Mouse (Mus musculus) kidney, postnatal 14 days (tissue): ENCODE data around the gene Gm42791.

Experiments used
- DNase-seq: peaks from one replicate; pipeline ENCODE4 v3.0.0; 2022; ENCODE audit warnings: mixed read lengths

The Gm42791 gene

DNA sequence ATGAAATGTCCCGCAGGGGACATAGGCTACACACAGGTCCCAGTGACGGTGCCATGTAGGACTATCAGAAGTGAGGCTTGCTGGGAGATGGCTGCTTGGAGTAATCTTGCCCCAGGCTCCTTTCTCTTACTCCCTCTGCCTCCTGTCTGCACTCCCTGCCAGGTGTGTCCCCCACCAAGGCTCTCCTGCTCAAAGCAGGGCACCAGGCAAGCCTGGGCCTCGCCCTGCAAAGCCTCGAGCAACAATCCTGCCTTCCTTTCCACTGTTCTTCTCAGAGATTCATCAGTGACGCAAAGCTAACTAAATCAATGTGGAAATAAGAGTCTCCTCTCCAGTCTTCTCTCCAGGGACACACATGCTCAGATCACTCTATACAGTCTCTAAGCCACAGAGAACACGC lies 78.2 kb downstream of the Gm42791 start:
- no peak for DNase-seq

DNA sequence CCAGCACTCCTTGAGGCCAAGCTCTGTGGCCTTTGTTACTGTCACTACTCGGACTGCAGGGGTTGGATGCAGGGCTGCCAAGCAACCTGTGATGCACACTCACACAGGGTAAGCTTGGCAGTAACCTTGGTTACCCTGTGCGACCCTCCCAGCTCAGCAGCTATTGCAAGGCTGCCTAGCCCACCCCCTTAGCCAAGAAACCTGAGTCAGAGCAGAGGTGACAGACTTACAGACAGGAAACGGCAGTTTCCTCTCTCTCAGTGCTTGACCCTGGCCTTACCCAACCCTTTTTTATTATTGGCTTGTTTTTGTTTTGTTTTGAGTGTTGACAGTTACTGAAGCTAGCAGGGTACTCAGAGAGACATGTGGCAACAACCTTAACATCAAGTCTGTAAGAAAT lies 82.7 kb downstream of the Gm42791 start:
- DNase-seq, result no peak

DNA sequence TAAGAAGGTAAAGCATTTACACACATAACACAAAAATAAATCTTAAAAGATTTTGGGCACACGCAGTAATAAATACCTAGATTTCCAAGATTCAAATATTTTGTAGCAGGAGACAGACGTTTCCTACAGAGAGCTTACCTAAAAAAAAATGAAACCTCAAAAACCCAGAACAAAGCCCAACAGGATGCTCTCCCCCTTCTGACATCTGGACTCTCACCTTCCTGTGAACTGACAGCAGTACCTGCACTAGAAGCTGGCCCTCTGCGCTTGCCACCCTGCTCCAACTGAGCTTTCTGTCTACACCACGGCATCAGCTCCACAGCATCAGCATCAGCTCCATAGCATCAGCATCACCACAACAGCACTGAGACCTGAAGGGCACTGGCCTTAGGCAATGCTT lies 84.9 kb downstream of the Gm42791 start:
- no peak for DNase-seq

DNA sequence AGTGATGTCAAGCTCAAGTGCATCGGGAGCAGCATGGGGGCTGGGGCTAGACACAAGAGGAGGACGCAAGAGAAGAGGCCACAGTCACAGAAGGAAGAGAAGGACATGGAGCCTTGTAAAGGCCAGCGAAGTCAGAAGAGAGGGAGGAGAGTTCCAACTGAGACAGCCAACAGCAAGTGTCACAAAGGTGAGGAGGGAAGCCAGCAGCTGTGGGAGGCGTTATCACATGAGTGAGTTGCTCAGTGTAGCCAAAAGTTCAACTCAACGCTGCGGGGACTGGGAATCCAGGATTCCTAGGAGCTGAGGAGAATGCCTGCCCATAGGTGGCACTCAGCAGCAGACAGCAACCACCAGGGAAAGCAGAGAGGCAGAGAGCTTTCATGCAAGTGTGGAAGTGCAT lies 85.5 kb downstream of the Gm42791 start:
- DNase-seq, result peak; percentile 58

DNA sequence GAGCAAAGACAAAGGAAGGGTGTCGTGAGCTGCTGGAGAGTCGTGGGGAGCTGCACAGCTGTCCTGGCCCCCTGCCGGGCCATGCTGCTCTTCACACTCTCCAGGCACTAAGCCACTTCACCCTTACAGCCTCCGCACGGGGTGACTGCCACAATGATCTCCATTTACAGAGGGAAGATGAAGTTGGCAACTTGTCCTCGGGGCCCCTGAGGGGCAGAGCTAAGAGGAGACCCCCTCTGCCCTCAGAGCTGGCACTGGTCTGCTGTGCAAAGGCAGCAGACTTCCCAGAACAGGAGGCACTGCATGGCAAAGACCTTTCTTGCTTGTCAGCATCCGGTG lies 85.9 kb downstream of the Gm42791 start:
- no peak for DNase-seq

DNA sequence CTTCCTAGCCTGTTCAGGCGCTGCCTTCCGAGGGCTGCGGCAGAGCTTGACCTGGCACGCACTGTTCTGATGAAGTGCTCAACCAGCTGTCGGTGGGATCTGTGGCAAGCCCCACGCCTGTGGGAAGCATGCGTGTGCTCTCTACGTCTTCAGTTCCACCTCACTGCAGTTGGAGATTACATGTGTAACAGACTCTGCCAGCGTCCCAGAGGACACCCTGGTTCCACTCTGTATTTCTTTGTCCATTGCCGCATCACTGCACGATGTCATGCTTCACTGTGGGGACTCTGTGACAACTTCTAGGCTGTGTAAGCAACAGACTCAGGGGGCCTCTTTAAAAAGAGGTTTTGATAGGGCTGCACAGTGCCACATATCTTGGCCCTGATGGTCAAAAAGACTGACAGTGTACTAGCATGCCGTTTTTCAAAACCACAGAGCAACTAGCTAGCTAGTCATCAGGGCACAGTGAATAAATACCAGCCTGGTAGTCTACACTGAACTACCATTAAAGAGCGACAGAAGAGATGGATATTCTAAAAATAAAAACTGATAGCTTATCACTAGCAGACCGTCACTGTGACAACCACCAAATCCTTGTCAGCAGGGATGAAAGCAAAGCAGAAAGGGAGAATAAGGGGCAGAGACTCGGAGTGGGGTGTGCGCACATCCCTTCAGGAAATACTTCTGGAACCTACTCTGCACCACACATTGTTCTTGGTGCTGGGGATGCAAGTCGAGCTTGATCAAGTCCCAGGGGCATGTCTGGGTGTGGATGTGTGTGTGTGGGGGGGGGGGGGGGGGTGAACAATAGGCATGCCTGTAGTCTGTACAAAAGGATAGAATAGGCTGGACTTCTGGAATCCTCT lies 86.5 kb downstream of the Gm42791 start:
- DNase-seq, result no peak

DNA sequence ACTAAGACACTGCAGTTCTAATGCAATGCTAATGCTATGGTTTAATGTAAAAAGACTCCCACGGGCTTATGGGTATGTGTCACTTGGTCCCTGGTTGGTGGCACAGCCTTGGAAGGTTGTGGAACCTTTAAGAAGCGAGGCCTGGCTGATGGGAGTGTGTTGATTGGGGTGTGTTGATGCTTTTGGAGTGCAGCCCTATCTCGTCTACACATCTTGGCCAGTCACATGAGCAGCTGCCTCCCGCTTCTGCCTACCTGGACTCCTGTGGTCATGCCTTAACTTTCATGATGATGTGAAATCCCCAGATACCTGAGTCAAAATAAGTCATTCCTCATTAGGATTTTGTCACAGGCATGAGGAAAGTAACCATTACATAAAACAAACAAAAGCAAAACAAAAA lies 88.6 kb downstream of the Gm42791 start:
- no peak for DNase-seq

DNA sequence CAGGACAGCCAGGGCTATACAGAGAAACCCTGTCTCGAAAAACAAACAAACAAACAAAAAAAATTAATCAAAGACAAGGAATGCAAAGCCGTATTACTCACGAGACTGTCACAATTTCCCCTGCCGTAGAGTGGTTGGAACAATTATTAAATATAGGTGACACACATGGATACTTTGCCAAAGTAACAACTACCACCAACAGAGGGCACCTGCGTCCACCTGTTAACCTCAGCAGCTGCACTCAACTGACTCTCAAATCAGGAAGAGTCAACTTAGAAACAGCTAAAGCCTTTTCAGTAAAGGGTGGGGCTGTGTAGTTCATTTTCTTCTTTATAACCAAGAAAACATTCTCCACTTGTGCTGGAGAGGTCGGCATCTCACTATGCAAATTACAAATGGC lies 90.1 kb downstream of the Gm42791 start:
- DNase-seq, result peak; percentile 72

DNA sequence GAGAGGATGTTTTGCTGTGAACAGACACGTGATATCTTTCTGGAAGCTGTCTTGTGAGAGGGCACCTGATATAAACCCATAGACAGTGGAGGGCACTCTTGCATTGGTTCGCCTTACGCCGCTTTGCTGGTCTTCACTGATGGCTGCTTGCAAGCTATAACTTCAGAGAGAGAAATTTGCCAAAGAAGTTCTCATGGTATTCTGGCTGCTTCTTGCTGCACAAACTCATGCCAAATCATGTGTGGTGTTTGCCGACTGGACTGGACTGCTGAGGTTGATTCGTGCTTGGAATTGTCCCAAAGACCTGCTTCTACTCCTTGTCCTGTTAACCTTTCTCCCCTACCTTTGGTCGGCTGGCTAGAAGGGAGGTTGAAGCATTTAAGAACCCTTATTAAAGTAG lies 95.6 kb downstream of the Gm42791 start:
- peak; percentile 54 for DNase-seq

DNA sequence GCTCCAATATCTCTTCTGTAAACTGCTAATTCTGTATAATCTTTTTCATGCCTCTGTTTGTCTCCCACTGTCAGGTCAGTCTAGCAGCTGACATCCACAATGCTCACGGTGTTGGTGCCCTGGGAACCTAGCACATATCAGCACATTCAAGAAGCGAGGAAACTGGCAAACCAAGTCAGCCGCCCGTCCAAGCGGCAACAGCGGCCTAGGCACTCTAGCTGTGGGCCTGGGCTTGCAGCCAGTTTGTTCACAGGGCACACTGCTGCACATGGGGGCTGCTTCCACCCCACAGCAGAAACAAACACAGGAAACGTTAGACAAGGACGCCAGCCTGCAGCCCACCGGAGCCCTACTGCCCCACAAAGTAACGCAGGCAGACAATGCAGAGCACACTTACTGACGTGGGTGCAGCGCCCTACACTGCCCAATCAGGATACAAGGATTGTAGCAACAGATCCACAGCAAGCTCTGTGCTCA lies 97.0 kb downstream of the Gm42791 start:
- DNase-seq, result peak; percentile 52

DNA sequence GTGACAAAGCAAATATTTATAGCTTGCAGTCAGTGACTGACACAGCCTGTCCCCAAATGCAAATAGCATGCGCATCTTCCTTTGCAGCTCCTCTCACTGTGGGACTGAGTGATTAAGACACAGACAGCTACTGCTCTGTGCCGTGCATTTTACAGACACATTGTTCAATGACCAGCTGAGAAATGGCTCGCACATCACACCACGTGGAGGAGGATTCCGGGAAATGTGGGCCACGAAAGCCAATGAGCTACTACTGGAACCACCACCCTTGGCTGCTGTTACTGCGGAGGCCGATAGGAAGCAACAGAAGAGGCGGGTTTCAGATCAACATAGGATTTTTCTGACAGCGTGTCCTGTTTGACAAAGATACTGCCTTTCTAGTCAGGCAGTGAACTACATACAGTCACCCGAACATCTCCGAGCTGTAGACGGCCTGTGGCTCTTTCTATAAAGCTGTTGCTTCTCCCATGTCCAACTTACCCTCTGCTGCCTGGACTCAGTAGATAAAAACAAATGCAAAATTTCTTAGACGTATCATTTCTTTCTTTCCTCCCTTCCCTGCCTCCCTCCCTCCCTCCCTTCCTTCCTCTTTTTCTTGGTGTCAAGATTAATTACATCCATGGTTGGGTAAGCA lies 97.8 kb downstream of the Gm42791 start:
- DNase-seq, result no peak

DNA sequence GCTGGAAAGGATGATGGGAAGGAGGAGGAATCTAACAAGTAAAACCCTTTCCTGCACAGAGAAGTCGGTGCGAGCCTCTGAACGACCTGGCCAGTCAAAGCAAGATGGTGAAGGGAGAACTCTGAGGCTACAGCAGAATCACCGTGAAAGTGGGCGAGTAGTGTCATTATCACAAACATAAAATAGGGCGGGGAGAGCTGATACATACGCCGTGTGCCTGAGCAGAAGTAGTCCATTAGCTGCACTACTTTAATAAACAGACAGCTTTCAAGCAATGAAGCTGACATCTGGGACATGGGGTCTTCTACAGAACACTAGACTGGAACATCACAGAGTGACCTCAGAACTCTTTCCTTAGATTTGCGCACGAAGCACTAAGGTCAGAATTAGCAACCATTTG lies 98.4 kb downstream of the Gm42791 start:
- no peak for DNase-seq

DNA sequence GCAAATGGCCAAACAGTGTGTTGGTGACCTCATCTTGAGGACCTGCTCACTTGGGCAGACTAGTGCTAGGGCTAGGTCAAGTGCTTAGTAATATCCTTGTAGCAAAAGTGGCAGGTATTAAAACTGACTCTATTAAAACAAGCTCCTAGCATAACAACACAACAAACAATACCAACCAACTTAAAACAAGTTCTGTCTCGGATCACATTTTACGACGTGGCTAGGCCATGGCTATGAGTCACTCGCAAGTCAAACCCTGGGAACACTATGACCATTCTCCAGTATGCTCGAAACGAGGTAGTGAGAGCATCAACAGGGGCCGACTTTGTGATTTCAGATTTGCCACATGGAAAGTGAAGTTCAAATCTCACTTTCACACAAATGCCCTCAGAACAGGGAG lies 99.1 kb downstream of the Gm42791 start:
- DNase-seq, result no peak

DNA sequence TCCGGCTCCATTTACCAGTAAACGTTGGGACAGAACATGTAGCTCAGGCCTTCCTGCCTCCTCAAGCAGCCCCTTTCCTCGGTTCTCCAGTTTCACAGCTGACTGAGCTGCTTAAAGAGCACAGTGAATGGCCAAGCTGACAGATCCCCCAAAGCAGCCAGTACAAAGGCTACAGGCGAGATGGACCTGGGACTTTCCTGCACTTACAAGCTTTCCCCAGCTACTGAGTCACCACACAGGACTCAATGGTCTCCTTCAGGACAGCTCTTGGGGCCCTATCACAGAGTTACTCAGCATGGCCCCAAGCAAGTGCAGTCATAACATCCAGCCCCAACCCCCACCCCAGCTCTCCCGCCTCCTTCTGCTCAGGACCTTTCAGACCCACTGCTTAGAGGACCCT lies 99.9 kb downstream of the Gm42791 start:
- DNase-seq, result peak; percentile 47

DNA sequence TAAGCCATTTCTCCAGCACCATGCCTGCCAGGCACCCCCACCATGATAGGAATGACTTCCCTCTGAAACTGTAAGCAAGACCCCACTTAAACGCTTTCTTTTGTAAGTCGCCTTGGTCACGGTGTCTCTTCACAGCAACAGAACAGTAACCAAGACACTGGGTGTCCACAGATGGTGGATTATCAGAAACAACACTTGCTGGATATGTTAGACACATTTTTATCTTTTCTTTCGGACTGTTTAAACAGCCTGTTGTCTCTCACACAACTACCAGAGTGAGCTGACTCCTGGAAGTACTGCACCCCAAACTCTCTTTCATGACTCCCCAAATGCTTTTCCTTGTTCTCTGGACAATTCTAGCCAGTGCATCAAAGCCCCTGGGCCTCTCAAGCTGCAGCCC lies 104.7 kb downstream of the Gm42791 start:
- DNase-seq, result no peak

DNA sequence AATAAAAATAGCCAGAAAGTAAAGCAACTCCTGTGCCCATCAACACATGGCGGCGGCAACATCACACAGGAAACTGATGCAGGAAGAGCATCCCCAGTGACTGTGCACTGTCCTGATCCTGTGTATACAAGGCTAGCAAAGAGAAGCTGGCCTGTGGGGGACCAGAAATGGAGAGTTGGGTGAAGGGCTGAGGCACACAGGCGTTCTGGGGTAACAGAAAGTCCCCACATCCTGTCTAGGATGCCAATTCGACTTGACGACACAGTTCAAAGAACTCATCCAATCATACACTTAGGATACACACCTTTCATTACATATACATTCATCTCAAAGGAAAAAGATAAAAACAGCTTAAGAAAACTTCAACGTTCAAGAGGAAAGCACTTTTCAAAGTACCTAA lies 106.9 kb downstream of the Gm42791 start:
- DNase-seq, result no peak

DNA sequence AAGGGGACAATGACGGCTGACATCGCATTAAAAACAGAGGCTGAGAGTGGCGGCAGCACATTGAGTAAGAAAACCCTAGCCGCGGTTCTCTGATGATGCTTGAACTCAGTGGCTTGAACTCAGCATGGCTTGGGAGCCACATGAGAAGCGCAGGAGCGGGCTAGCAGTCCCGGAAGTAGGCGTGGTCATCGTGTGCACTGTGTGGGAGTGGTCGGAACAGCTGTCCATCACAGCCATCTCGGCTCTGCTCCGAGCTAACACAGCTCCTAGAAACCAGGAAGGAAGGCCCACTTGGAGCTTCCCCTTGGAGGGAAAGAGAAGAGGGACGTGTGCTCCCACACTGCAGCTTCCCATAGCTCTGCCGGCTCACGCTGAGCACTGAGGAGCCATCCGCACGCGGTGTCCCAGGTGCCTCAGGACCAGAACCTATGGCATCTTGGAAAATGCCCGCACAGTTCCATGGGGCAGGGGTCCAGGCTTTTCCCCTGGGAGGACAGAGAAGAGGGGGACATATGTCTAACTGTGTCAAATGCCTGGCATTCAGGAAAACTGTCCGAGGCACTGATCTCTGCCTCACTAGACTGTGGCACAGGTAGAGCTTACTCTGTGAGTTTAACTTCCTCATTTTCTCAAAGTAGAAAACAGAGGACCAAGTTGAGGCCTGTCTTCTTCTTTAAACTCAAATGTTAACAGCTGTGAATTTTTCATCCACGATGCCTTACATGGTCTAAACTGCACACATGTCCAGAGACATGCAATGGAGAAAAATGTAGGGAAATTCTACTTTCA lies 108.9 kb downstream of the Gm42791 start:
- DNase-seq, result peak; percentile 38

DNA sequence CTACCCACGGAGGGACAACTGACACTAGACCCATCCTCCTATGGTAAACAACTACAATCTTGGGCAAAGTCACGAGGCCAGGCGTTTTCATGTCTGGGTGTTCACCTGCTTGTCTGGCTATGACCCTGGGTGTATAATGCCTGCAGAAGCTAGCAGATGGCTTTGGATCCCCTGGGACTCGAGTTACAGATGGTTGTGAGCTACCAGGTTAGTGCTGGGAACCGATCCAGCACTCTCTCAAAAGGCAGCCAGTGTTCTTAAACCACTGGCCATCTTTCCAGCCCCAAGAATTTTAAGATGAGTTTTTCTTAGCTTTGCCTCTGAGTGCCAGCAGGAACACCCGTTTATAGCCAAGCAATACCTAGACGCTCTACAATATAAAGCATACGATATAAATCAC lies 111.3 kb downstream of the Gm42791 start:
- no peak for DNase-seq

DNA sequence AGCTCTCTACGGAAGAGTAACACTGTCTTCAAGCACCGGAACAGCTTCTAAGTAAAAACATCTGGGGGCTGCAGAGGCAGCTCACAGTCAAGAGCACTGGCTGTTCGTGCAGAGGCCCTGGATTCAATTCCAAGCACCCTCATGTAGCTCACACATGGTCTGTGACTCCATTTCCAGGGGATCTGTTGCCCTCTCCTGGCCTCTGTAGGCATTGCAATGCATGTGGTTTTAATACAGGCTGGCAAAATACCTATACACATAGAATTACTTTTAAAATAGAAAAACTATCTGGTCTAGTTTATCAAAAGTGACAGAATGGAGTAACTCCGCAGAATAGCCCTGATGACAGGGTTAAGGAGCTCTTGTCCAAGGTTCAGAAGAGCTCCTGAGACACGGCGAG lies 115.7 kb downstream of the Gm42791 start:
- no peak for DNase-seq

DNA sequence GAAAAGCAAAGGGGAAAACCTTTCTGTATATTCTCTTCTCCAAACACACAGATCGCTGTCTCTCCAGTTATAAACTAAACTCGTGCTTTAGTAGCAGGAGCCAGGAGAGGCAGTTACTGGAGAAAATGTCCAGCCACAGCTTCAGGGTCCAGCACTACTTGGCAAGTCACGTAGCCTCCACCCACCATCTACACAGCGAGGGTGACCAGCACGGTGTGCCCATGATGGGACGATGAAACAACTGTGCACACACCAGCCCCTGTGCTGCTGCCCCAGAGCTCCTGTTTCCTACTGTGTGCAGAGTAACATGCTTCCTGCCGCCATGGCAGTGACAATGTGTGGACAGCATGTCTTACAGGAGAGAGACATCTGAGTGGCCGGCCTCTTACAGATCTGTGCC lies 121.8 kb downstream of the Gm42791 start:
- no peak for DNase-seq

DNA sequence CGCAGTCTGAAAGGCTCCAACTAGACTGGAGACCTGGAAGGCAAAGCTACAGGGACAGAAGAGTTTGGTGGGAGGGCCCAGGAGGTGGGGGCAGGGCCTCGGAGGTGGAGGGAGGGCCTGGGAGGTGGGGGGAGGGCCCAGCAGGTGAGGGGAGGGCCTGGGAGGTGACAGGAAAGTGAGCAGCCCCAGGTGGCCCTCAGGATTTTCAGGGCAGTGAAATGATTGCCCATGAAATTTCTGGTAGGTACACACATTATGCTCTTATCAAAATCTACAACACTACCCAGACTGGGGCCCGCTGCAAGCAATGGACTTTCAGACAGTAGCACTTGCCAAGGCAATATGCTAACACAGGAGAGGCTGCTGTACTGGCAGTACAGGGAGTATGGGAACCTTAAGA lies 125.4 kb downstream of the Gm42791 start:
- DNase-seq, result no peak

DNA sequence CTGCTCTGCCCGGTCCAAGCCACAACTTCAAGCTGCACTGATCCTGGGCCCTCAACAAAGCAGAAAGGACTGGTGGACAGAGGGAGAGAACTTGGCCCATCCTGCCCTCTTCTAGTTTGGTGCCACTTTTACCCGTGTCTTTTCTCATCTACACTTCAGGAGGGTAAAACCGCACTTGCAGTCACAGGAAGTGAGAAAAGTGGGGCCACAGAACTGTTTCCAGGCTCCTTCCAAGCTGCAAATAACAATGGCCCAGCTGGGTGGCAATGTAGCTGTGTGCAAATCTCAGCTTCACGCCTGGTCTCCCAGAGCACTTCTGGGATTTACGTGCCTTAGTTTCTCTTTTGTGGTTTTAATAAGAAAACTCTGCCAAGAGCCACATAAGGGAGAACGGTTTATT lies 127.2 kb downstream of the Gm42791 start:
- DNase-seq, result no peak

DNA sequence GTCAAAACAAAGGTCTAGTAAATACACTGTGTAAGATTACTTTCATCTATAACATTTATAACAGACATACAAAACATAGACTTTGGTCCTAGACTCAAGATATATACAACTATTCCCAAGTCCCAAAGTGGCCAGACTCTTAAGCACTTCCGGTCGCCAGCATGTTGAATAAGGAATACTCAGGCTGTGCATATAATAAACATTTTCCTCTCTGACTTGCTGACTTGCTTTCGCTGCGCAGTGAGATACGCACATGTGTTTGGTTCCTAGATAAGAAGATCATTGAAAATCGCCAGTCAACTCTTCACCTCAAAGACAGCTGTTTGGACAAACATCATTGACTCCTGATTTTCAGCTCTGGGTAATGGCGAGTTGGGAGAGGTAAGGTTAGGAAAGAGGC lies 127.8 kb downstream of the Gm42791 start:
- no peak for DNase-seq

DNA sequence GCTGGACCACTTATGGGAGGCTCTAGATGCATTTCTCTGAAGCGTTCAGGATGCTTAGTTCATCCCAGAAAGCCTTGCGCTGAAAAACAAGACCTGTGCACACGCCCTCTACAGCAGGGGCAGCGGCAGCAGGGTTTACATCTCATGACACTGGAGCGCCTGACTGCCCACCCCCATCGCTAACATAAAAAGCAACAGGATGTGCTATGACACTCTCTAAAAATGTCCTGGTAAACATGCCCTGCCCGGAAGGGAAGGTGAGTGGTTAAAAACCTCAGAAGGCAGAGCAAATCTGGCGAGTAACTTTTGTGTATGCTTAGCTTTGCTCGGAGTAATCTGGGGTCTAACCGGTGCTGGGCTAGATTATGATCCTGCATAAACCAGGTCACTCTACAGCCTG lies 128.4 kb downstream of the Gm42791 start:
- no peak for DNase-seq
